7 mouse cellular contexts compared by ENCODE assay signal in the genomic region with DNA sequence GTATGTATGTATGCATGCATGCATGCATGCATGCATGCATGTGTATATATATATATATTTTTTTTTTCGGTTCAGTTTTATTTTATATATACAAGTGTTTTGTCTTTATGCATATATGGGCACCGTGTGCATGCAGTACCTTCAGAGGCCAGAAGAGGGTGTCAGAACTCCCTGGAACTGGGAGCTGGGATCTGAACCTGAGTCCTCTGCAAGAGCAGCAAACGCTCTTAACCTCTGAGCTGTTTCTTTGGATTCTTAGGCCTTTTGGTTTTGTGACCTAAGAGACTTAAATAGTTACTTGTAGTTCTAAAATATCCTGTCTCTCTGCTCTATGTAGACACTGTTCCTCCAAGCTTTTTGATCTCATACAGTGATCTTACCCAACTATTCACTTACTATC. TPM values are rescaled to one million over a fixed set of nuclear protein-coding genes. Genes with fewer than 3 reads are reported as not detected.
DNase-seq lines count a peak whose midpoint lies in the region; ATAC-seq and TF ChIP-seq lines count a peak whose summit lies in the region.

No protein-coding gene starts in this region.

- H3K9me3 ChIP-seq in kidney, embryonic 15.5 days (replicated peaks), result no peaks in the 10 kb centered on the region
- H3K9me3 ChIP-seq in E14TG2a.4 (ENCODE audit: low read length), result no peaks in the 10 kb centered on the region
- no peaks in the 10 kb centered on the region for H3K9me3 ChIP-seq in neural tube, embryonic 11.5 days (ENCODE audit: control insufficient read depth, low read length)

- peak; percentile 72 for DNase-seq in kidney, adult 2 months
- DNase-seq in R1 (ENCODE audit: low read depth, low spot score), result peak; percentile 73
- peak; percentile 69 for DNase-seq in forelimb bud, embryonic 11.5 days (ENCODE audit: low read depth, low spot score)
- peak; percentile 68 for DNase-seq in neural tube, embryonic 11.5 days (ENCODE audit: low spot score)

- no peak overlapping the region for H3K4me3 ChIP-seq in kidney, adult 2 months (ENCODE audit: insufficient read depth, low read depth, low read length)
- H3K4me3 ChIP-seq in kidney, embryonic 15.5 days (replicated peaks), result no peak overlapping the region
- no peak overlapping the region for H3K4me3 ChIP-seq in E14TG2a.4 (replicated peaks; ENCODE audit: low read length)
- H3K4me3 ChIP-seq in neural tube, embryonic 11.5 days (ENCODE audit: low read depth, low read length), result no peak overlapping the region

- TF ChIP-seq CTCF in kidney, adult 2 months (conservative IDR thresholded peaks at IDR 0.05; ENCODE audit: insufficient read depth, insufficient read length, low read depth, low read length), result peak; percentile 68
- peak; percentile 93 for TF ChIP-seq CTCF in E14TG2a.4 (conservative IDR thresholded peaks at IDR 0.05; ENCODE audit: low read length)

- H3K36me3 ChIP-seq in kidney, adult 2 months (ENCODE audit: control insufficient read depth, insufficient read depth, low read length), result no peaks in the 10 kb centered on the region; the same call in 1 of the 2 replicates
- peaks cover 12% of the 10 kb centered on the region; the same call in 1 of the 2 replicates for H3K36me3 ChIP-seq in kidney, embryonic 15.5 days
- H3K36me3 ChIP-seq in E14TG2a.4 (ENCODE audit: insufficient read depth, low read length), result peaks cover 53% of the 10 kb centered on the region
- no peaks in the 10 kb centered on the region for H3K36me3 ChIP-seq in neural tube, embryonic 11.5 days (ENCODE audit: control insufficient read depth, insufficient read depth, low read length)

- WGBS in kidney, adult 2 months, result 62% methylated on average over 3 of the region's 3 CpGs
- WGBS in kidney, embryonic 15.5 days, result 62% methylated on average over 3 of the region's 3 CpGs
- 61% methylated on average over 3 of the region's 3 CpGs for WGBS in neural tube, embryonic 11.5 days

- no peak for TF ChIP-seq POLR2A in kidney, adult 2 months (IDR thresholded peaks at IDR 0.05; ENCODE audit: low read depth, low read length)

- peaks cover 20% of the 10 kb centered on the region for H3K4me1 ChIP-seq in kidney, adult 2 months (ENCODE audit: control insufficient read depth, insufficient read depth, low read length)
- peaks cover 31% of the 10 kb centered on the region for H3K4me1 ChIP-seq in kidney, embryonic 15.5 days
- peaks cover 28% of the 10 kb centered on the region for H3K4me1 ChIP-seq in E14TG2a.4 (replicated peaks; ENCODE audit: low read depth, low read length)
- peaks cover 10% of the 10 kb centered on the region for H3K4me1 ChIP-seq in neural tube, embryonic 11.5 days (ENCODE audit: control insufficient read depth, insufficient read depth, low read length)

- ATAC-seq in kidney, embryonic 15.5 days (replicated peaks; ENCODE audit: low FRiP score), result no peak
- ATAC-seq in neural tube, embryonic 11.5 days (ENCODE audit: insufficient read depth, low FRiP score, low TSS enrichment), result no peak
- no peak for ATAC-seq in frontal cortex, adult (ENCODE audit: low TSS enrichment)

- H3K9ac ChIP-seq in kidney, embryonic 15.5 days, result no peak overlapping the region
- H3K9ac ChIP-seq in neural tube, embryonic 11.5 days (ENCODE audit: low read length), result no peak overlapping the region

- no peaks in the 10 kb centered on the region for H3K27me3 ChIP-seq in kidney, adult 2 months (replicated peaks; ENCODE audit: control insufficient read depth, insufficient read depth, low read length)
- H3K27me3 ChIP-seq in kidney, embryonic 15.5 days, result no peaks in the 10 kb centered on the region
- H3K27me3 ChIP-seq in E14TG2a.4 (ENCODE audit: insufficient read depth, low read length), result no peaks in the 10 kb centered on the region
- H3K27me3 ChIP-seq in neural tube, embryonic 11.5 days (ENCODE audit: control insufficient read depth, insufficient read depth, low read length), result no peaks in the 10 kb centered on the region

- H3K27ac ChIP-seq in kidney, adult 2 months (ENCODE audit: insufficient read depth, low read depth, low read length), result no peak overlapping the region
- no peak overlapping the region for H3K27ac ChIP-seq in kidney, embryonic 15.5 days
- no peak overlapping the region for H3K27ac ChIP-seq in neural tube, embryonic 11.5 days (ENCODE audit: low read depth, low read length)

- no peak overlapping the region for H3K4me2 ChIP-seq in kidney, embryonic 15.5 days
- no peak overlapping the region for H3K4me2 ChIP-seq in neural tube, embryonic 11.5 days (ENCODE audit: low read depth)

RNA-seq across cellular contexts. Expression of gene Copz1, which starts 11.6 kb away (rescaled TPM):
- 138 TPM in 2 replicates for polyA plus RNA-seq in kidney, adult 2 months (2012; rRNA removed)
- polyA plus RNA-seq in kidney, embryonic 15.5 days (2015; fragmentation: Nextera tagmentation; extraction: Ambion mirVana), result 298 and 300 TPM in 2 replicates
- 307 and 317 TPM in 2 replicates for polyA plus RNA-seq in neural tube, embryonic 11.5 days (2014; fragmentation: Nextera tagmentation; extraction: Ambion mirVana)

RNA-seq across cellular contexts. Expression of gene Nfe2, which starts 25.9 kb away (rescaled TPM):
- polyA plus RNA-seq in kidney, adult 2 months (2012; rRNA removed), result 0.58 and 1.0 TPM in 2 replicates
- polyA plus RNA-seq in kidney, embryonic 15.5 days (2015; fragmentation: Nextera tagmentation; extraction: Ambion mirVana), result 5.1 and 6.2 TPM in 2 replicates
- 6.5 and 7.3 TPM in 2 replicates for polyA plus RNA-seq in neural tube, embryonic 11.5 days (2014; fragmentation: Nextera tagmentation; extraction: Ambion mirVana)

RNA-seq across cellular contexts. Expression of gene Gpr84, which starts 26.3 kb away (rescaled TPM):
- 0.13 TPM in 1 of 2 replicates, not detected in the other for polyA plus RNA-seq in kidney, adult 2 months (2012; rRNA removed)
- 0.42 and 0.48 TPM in 2 replicates for polyA plus RNA-seq in kidney, embryonic 15.5 days (2015; fragmentation: Nextera tagmentation; extraction: Ambion mirVana)
- polyA plus RNA-seq in neural tube, embryonic 11.5 days (2014; fragmentation: Nextera tagmentation; extraction: Ambion mirVana), result 0.34 and 0.50 TPM in 2 replicates

RNA-seq across cellular contexts. Expression of gene Hnrnpa1, which starts 43.8 kb away (rescaled TPM):
- polyA plus RNA-seq in kidney, adult 2 months (2012; rRNA removed), result 50.0 and 69.3 TPM in 2 replicates
- polyA plus RNA-seq in kidney, embryonic 15.5 days (2015; fragmentation: Nextera tagmentation; extraction: Ambion mirVana), result 1,025 and 1,038 TPM in 2 replicates
- 1,373 and 1,392 TPM in 2 replicates for polyA plus RNA-seq in neural tube, embryonic 11.5 days (2014; fragmentation: Nextera tagmentation; extraction: Ambion mirVana)

RNA-seq across cellular contexts. Expression of gene Cbx5, which starts 44.5 kb away (rescaled TPM):
- polyA plus RNA-seq in kidney, adult 2 months (2012; rRNA removed), result 18.8 and 26.9 TPM in 2 replicates
- 124 and 125 TPM in 2 replicates for polyA plus RNA-seq in kidney, embryonic 15.5 days (2015; fragmentation: Nextera tagmentation; extraction: Ambion mirVana)
- polyA plus RNA-seq in neural tube, embryonic 11.5 days (2014; fragmentation: Nextera tagmentation; extraction: Ambion mirVana), result 187 and 189 TPM in 2 replicates
